Mouse (Mus musculus) heart, postnatal 0 days (tissue): ENCODE data around the gene Ppp1r9a.

Source experiments
- CTCF ChIP-seq: IDR thresholded peaks from 2 replicates; pipeline ENCODE4 v1.5.1; 2016; ENCODE audit warnings: antibody characterized with exemption, control low read depth, low read depth
- EP300 ChIP-seq: IDR thresholded peaks from 2 replicates; pipeline ENCODE4 v1.6.1; 2016; ENCODE audit warnings: antibody characterized with exemption, low read depth

DNA sequence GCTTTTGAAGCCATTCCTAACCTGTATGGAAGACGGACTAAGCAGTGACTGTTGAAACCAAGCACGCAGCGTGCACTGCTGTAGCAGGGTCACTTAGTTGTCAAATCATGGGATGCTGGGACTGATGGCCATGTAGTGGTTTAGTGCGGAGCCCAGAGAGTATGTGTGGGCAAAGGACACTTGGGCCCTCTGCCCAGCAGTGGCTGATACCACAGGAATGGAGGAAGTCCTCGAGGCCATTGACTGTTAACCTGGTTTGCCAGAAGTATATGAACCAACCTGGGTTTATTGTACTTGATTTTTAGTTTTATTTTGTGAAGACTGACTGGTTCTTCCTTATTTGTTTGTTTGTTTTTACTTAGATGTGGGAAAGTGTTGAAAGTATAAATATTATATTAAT is 84.4 kb downstream of the Ppp1r9a start:
- TF ChIP-seq CTCF (no peak), EP300 (no peak)
